Mouse (Mus musculus) thymus, adult 2 months (tissue): ENCODE measurements around the gene Pfkfb4.

ENCODE experiments used
- CTCF ChIP-seq: fragments of 200-500 bp; IDR thresholded peaks from 2 replicates; pipeline ENCODE4 v1.5.1; 2012; ENCODE audit warnings: mild to moderate bottlenecking, control low read depth, low read length, moderate library complexity, borderline replicate concordance; ENCODE audit not compliant: control insufficient read depth, poor library complexity, insufficient read depth; ENCODE audit errors: extremely low read depth
- POLR2A ChIP-seq: fragments of 200-500 bp; IDR thresholded peaks from 2 replicates; pipeline ENCODE4 v1.6.1; 2012; ENCODE audit warnings: mild to moderate bottlenecking, low read length, control low read depth, moderate library complexity; ENCODE audit not compliant: control insufficient read depth, poor library complexity, insufficient read depth; ENCODE audit errors: extremely low read depth

DNA sequence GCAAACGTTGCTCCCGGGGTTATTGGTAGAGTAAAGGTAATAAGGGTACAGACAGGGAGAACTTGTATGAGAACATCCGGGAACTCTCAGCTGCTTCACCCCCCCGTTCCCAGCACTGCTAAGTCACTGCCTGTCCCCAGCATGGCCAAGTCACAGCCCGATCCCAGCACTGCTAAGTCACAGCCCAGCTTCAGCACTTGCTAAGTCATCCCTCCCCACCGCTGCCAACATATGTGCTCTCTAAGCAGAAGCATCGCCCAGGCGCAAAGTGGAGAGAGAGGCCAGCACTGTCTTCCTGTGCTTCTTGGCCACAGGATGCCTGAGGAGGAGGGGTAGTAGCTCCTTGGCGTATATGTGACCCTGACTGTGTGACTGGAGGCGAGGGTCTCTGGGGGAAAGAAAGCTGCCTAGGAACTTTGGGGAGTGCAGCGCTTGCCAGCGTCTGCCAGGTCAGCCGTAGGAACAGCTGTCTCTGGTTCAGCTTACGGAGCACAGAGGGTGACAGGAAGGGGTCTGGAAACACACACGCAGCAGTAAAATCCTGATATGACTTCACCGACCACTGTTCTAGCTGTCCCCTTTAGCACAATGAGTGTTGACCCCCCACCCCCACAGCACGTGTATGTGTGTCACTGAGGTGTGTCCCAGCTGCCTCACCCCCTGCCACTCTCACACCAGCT lies 18.2 kb downstream of the Pfkfb4 start:
- TF ChIP-seq CTCF (no peak), POLR2A (0 out of 2 replicates have a peak, but pooled peaks have one; percentile 20)
